Mouse (Mus musculus): Measurements from ENCODE around the gene Atp6v0b. TPM values are rescaled to one million over a fixed set of nuclear protein-coding genes. Genes with fewer than 3 reads are reported as not detected.

Atp6v0b gene
- polyA plus RNA-seq, 1 experiment = 470 TPM

GRCm38 (mm10) chr4:117912685-117913273, 25.6 kb upstream of the Atp6v0b start:
- H3K79me2 ChIP-seq (ENCODE audit: control insufficient read depth, insufficient read depth) = peaks cover 68% of the 10 kb centered on the region
- H3K27me3 ChIP-seq (ENCODE audit: control insufficient read depth, insufficient read depth, insufficient read length) = no peaks in the 10 kb centered on the region
- H3K4me3 ChIP-seq = peak overlapping the region; percentile 95
- H3K4me2 ChIP-seq (ENCODE audit: low read depth) = peak overlapping the region; percentile 83
- TF ChIP-seq TCF3 (IDR thresholded peaks at IDR 0.05; ENCODE audit: insufficient read length, low read depth) = no peak
- TF ChIP-seq TCF12 (IDR thresholded peaks at IDR 0.05; ENCODE audit: insufficient read depth, poor library complexity, severe bottlenecking) = no peak
- no peak for TF ChIP-seq MYOG (IDR thresholded peaks at IDR 0.05; ENCODE audit: control insufficient read depth in 1 of 3, insufficient read depth in 1 of 3, insufficient read length in 2 of 3, low read depth in 2 of 3)
- TF ChIP-seq CEBPB (IDR thresholded peaks at IDR 0.05; ENCODE audit: insufficient read depth, poor library complexity, severe bottlenecking) = no peak
- TF ChIP-seq POLR2AphosphoS2 (IDR thresholded peaks at IDR 0.05; ENCODE audit: insufficient read length, low read depth) = no peak
- no peak for TF ChIP-seq SRF (IDR thresholded peaks at IDR 0.05; ENCODE audit: control insufficient read depth, insufficient read length, low read depth)
- no peak for TF ChIP-seq REST (IDR thresholded peaks at IDR 0.05; ENCODE audit: insufficient read depth, insufficient read length)
- no peak for TF ChIP-seq E2F4 (IDR thresholded peaks at IDR 0.05; ENCODE audit: insufficient read depth)
- no peak for TF ChIP-seq USF1 (IDR thresholded peaks at IDR 0.05; ENCODE audit: low read depth)
- H3K36me3 ChIP-seq (ENCODE audit: control insufficient read depth, insufficient read depth) = peaks cover 5% of the 10 kb centered on the region
- no peak overlapping the region for H3ac ChIP-seq (ENCODE audit: control insufficient read depth, insufficient read length)

GRCm38 (mm10) chr4:117912131-117912561, 25.0 kb upstream of the Atp6v0b start:
- no peaks in the 10 kb centered on the region for H3K27me3 ChIP-seq (ENCODE audit: control insufficient read depth, insufficient read depth, insufficient read length)
- peaks cover 8% of the 10 kb centered on the region for H3K36me3 ChIP-seq (ENCODE audit: control insufficient read depth, insufficient read depth)
- peak overlapping the region; percentile 95 for H3K4me3 ChIP-seq
- peak overlapping the region; percentile 2 for H3K4me2 ChIP-seq (ENCODE audit: low read depth)
- peaks cover 72% of the 10 kb centered on the region for H3K79me2 ChIP-seq (ENCODE audit: control insufficient read depth, insufficient read depth)
- TF ChIP-seq POLR2A (IDR thresholded peaks at IDR 0.05; ENCODE audit: insufficient read length, low read depth) = no peak
- no peak for TF ChIP-seq MYOD1 (IDR thresholded peaks at IDR 0.05; ENCODE audit: control insufficient read depth in 1 of 3, insufficient read length in 2 of 3, low read depth in 2 of 3)
- no peak for TF ChIP-seq SRF (IDR thresholded peaks at IDR 0.05; ENCODE audit: control insufficient read depth, insufficient read length, low read depth)
- TF ChIP-seq REST (IDR thresholded peaks at IDR 0.05; ENCODE audit: insufficient read depth, insufficient read length) = no peak
- TF ChIP-seq TCF3 (IDR thresholded peaks at IDR 0.05; ENCODE audit: insufficient read length, low read depth) = no peak
- TF ChIP-seq E2F4 (IDR thresholded peaks at IDR 0.05; ENCODE audit: insufficient read depth) = no peak
- TF ChIP-seq MAX (IDR thresholded peaks at IDR 0.05; ENCODE audit: low read depth) = no peak
- no peak for TF ChIP-seq POLR2AphosphoS2 (IDR thresholded peaks at IDR 0.05; ENCODE audit: insufficient read length, low read depth)
- no peak for TF ChIP-seq CEBPB (IDR thresholded peaks at IDR 0.05; ENCODE audit: insufficient read depth, poor library complexity, severe bottlenecking)
- TF ChIP-seq TCF12 (IDR thresholded peaks at IDR 0.05; ENCODE audit: insufficient read depth, poor library complexity, severe bottlenecking) = no peak
- H3ac ChIP-seq (ENCODE audit: control insufficient read depth, insufficient read length) = no peak overlapping the region

- H3K4me3 ChIP-seq = no peak overlapping the region
- no peak overlapping the region for H3ac ChIP-seq (ENCODE audit: control insufficient read depth, insufficient read length)
- no peak overlapping the region for H3K4me2 ChIP-seq (ENCODE audit: low read depth)
- peaks cover 18% of the 10 kb centered on the region for H3K36me3 ChIP-seq (ENCODE audit: control insufficient read depth, insufficient read depth)
- H3K79me2 ChIP-seq (ENCODE audit: control insufficient read depth, insufficient read depth) = peaks cover 65% of the 10 kb centered on the region
- no peaks in the 10 kb centered on the region for H3K27me3 ChIP-seq (ENCODE audit: control insufficient read depth, insufficient read depth, insufficient read length)
- no peak for TF ChIP-seq REST (IDR thresholded peaks at IDR 0.05; ENCODE audit: insufficient read depth, insufficient read length)
- TF ChIP-seq MYOD1 (IDR thresholded peaks at IDR 0.05; ENCODE audit: control insufficient read depth in 1 of 3, insufficient read length in 2 of 3, low read depth in 2 of 3) = no peak
- TF ChIP-seq CEBPB (IDR thresholded peaks at IDR 0.05; ENCODE audit: insufficient read depth, poor library complexity, severe bottlenecking) = no peak
These were observed 21.8 kb upstream of the Atp6v0b start for GRCm38 (mm10) chr4:117908834-117909453.

GRCm38 (mm10) chr4:117906196-117906595, 19.1 kb upstream of the Atp6v0b start:
- Histone ChIP-seq H3K79me2 (ENCODE audit: control insufficient read depth, insufficient read depth) (peaks cover 37% of the 10 kb centered on the region), H3K27me3 (ENCODE audit: control insufficient read depth, insufficient read depth, insufficient read length) (no peaks in the 10 kb centered on the region), H3ac (ENCODE audit: control insufficient read depth, insufficient read length) (no peak overlapping the region), H3K36me3 (ENCODE audit: control insufficient read depth, insufficient read depth) (peaks cover 32% of the 10 kb centered on the region), H3K4me2 (ENCODE audit: low read depth) (no peak overlapping the region), H3K4me3 (no peak overlapping the region)
- TF ChIP-seq REST (IDR thresholded peaks at IDR 0.05; ENCODE audit: insufficient read depth, insufficient read length) (no peak), MYOG (IDR thresholded peaks at IDR 0.05; ENCODE audit: control insufficient read depth in 1 of 3, insufficient read depth in 1 of 3, insufficient read length in 2 of 3, low read depth in 2 of 3) (no peak), POLR2AphosphoS2 (IDR thresholded peaks at IDR 0.05; ENCODE audit: insufficient read length, low read depth) (no peak), MYOD1 (IDR thresholded peaks at IDR 0.05; ENCODE audit: control insufficient read depth in 1 of 3, insufficient read length in 2 of 3, low read depth in 2 of 3) (no peak), POLR2A (IDR thresholded peaks at IDR 0.05; ENCODE audit: insufficient read length, low read depth) (no peak), SRF (IDR thresholded peaks at IDR 0.05; ENCODE audit: control insufficient read depth, insufficient read length, low read depth) (no peak), USF1 (IDR thresholded peaks at IDR 0.05; ENCODE audit: low read depth) (no peak)

GRCm38 (mm10) chr4:117904761-117905160, 17.6 kb upstream of the Atp6v0b start:
- Histone ChIP-seq H3K36me3 (ENCODE audit: control insufficient read depth, insufficient read depth) (peaks cover 35% of the 10 kb centered on the region), H3ac (ENCODE audit: control insufficient read depth, insufficient read length) (no peak overlapping the region), H3K27me3 (ENCODE audit: control insufficient read depth, insufficient read depth, insufficient read length) (no peaks in the 10 kb centered on the region), H3K4me2 (ENCODE audit: low read depth) (no peak overlapping the region), H3K4me3 (no peak overlapping the region), H3K79me2 (ENCODE audit: control insufficient read depth, insufficient read depth) (peaks cover 24% of the 10 kb centered on the region)
- TF ChIP-seq SRF (IDR thresholded peaks at IDR 0.05; ENCODE audit: control insufficient read depth, insufficient read length, low read depth) = no peak
- no peak for TF ChIP-seq MAX (IDR thresholded peaks at IDR 0.05; ENCODE audit: low read depth)
- TF ChIP-seq REST (IDR thresholded peaks at IDR 0.05; ENCODE audit: insufficient read depth, insufficient read length) = no peak
- TF ChIP-seq MYOG (IDR thresholded peaks at IDR 0.05; ENCODE audit: control insufficient read depth in 1 of 3, insufficient read depth in 1 of 3, insufficient read length in 2 of 3, low read depth in 2 of 3) = no peak
- TF ChIP-seq POLR2A (IDR thresholded peaks at IDR 0.05; ENCODE audit: insufficient read length, low read depth) = no peak
- TF ChIP-seq TCF3 (IDR thresholded peaks at IDR 0.05; ENCODE audit: insufficient read length, low read depth) = no peak
- TF ChIP-seq E2F4 (IDR thresholded peaks at IDR 0.05; ENCODE audit: insufficient read depth) = no peak
- TF ChIP-seq TCF12 (IDR thresholded peaks at IDR 0.05; ENCODE audit: insufficient read depth, poor library complexity, severe bottlenecking) = no peak
- TF ChIP-seq CEBPB (IDR thresholded peaks at IDR 0.05; ENCODE audit: insufficient read depth, poor library complexity, severe bottlenecking) = no peak
- no peak for TF ChIP-seq USF1 (IDR thresholded peaks at IDR 0.05; ENCODE audit: low read depth)
- no peak for TF ChIP-seq POLR2AphosphoS2 (IDR thresholded peaks at IDR 0.05; ENCODE audit: insufficient read length, low read depth)
- TF ChIP-seq MYOD1 (IDR thresholded peaks at IDR 0.05; ENCODE audit: control insufficient read depth in 1 of 3, insufficient read length in 2 of 3, low read depth in 2 of 3) = no peak
